Mouse (Mus musculus): ENCODE data around the gene Cwc25. TPM values are rescaled to one million over a fixed set of nuclear protein-coding genes. Genes with fewer than 3 reads are reported as not detected.
A peak's percentile ranks its signal among the peaks of the same experiment; 100 is the strongest.
"Not testable (repeated sequence)": the region's sequence is repeated elsewhere in the genome, so short reads cannot be mapped to it uniquely, and the experiment has no call there.

Gene Cwc25
- total RNA-seq, 2 experiments from 2014 or later = 10.8 to 11.7 TPM

GRCm38 (mm10) chr11:97800691-97801408, 34.5 kb upstream of the Cwc25 start:
- DNase-seq = peak; percentile 43

- peak; percentile 81 for DNase-seq
Measured at GRCm38 (mm10) chr11:97799994-97800690, 33.8 kb upstream of the Cwc25 start.

GRCm38 (mm10) chr11:97799146-97799993, 33.0 kb upstream of the Cwc25 start:
- peak; percentile 88 for DNase-seq

- peak; percentile 91 for DNase-seq
Measured at GRCm38 (mm10) chr11:97798782-97799145, 32.4 kb upstream of the Cwc25 start, which contains the start of gene Lasp1. Gene Lasp1 (plus strand): TSS chr11:97799000.

GRCm38 (mm10) chr11:97798083-97798435, 31.7 kb upstream of the Cwc25 start:
- DNase-seq = no peak

- no peak for DNase-seq
Measured at GRCm38 (mm10) chr11:97797369-97798082, 31.2 kb upstream of the Cwc25 start.

- DNase-seq = peak; percentile 75
Measured at GRCm38 (mm10) chr11:97796910-97797309, 30.6 kb upstream of the Cwc25 start.

- peak; percentile 47 for DNase-seq
Measured at GRCm38 (mm10) chr11:97793165-97793564, 26.8 kb upstream of the Cwc25 start.

- not testable (repeated sequence) for DNase-seq
Measured at GRCm38 (mm10) chr11:97790778-97791438, 24.6 kb upstream of the Cwc25 start.

- no peak for DNase-seq
Measured at GRCm38 (mm10) chr11:97789727-97790126, 23.4 kb upstream of the Cwc25 start.

GRCm38 (mm10) chr11:97787961-97788360, 21.6 kb upstream of the Cwc25 start:
- no peak for DNase-seq

- no peak for DNase-seq
Measured at GRCm38 (mm10) chr11:97782564-97782895, 16.2 kb upstream of the Cwc25 start.

- peak; percentile 99 for DNase-seq
Measured at GRCm38 (mm10) chr11:97781832-97782563, 15.6 kb upstream of the Cwc25 start, which contains the start of gene Rpl23. Gene Rpl23 (minus strand): TSS chr11:97782437.

GRCm38 (mm10) chr11:97781478-97781831, 15.1 kb upstream of the Cwc25 start:
- DNase-seq = no peak

GRCm38 (mm10) chr11:97779968-97780701, 13.8 kb upstream of the Cwc25 start:
- no peak for DNase-seq

GRCm38 (mm10) chr11:97778918-97779317, 12.6 kb upstream of the Cwc25 start:
- DNase-seq = no peak

GRCm38 (mm10) chr11:97777129-97777529, 10.8 kb upstream of the Cwc25 start:
- peak; percentile 41 for DNase-seq

- no peak for DNase-seq
Measured at GRCm38 (mm10) chr11:97776497-97777128, 10.3 kb upstream of the Cwc25 start.

- no peak for DNase-seq
Measured at GRCm38 (mm10) chr11:97775808-97776496, 9.6 kb upstream of the Cwc25 start, which contains the start of gene 1700001P01Rik. Gene 1700001P01Rik (minus strand): TSS chr11:97775918.

All from heart, postnatal 4 days (tissue).